Mouse (Mus musculus) ovary, postnatal 36 days (tissue): ENCODE results near the gene Ppp1r27.
"Not testable (repeated sequence)": the region's sequence is repeated elsewhere in the genome, so short reads cannot be mapped to it uniquely, and the experiment has no call there.

Experiments
- DNase-seq: peaks from one replicate; pipeline ENCODE4 v3.0.0; 2022; ENCODE audit warnings: low spot score, mixed read lengths

The Ppp1r27 gene

DNA sequence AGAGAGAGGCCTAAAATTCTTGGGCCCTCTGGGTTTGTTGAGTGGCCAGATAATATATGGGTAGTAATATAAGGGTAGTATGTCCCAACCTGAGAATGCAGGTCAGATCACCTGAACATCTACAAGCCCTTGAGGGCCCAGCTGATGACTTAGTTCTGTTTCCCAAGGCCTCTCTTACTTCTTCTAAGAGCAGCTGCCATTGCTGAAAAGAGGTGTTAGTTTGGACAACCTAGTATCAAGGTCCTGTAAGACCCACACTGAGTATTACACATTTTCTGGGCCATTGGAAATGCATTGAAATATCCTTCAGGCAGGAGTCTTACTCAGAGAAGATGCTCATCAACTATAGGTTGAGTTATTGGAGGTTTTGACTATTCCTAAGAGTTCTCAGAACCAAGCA is 25.0 kb upstream of the Ppp1r27 start:
- DNase-seq: no peak

DNA sequence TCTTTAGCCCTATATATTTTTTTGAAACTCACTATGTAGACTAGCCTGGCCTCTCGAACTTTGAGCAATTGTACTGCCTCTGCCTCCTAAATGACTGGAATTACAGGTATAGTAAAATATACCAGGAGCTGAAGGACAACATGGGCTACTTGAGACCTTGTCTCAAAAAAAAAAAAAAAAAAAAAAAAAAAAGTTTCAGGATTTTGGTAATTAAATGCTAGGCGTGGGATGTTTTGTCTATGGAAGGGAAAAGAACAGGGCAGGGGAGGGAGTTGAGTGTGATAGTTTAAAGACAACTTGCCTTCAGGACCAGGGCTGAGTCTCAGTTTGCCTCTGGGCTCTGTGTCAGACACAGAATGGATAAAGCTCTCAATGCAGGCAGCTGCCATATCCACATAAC is 24.1 kb upstream of the Ppp1r27 start:
- DNase-seq: no peak

DNA sequence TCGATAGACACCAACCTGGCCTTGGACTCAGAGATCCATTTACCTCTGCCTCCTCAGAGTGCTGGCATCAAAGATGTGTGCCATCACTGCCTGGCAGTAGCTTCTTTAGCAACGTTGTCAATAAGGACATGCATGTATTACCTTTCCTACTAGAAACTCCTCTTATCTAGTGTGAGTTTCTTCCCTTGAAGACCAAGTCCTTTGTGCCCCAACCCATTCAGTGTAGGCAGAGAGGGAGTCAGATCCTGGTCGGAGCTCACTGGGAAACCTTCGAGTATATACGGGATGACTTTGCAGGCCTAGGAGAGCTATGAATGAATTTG is 23.3 kb upstream of the Ppp1r27 start:
- no peak for DNase-seq

DNA sequence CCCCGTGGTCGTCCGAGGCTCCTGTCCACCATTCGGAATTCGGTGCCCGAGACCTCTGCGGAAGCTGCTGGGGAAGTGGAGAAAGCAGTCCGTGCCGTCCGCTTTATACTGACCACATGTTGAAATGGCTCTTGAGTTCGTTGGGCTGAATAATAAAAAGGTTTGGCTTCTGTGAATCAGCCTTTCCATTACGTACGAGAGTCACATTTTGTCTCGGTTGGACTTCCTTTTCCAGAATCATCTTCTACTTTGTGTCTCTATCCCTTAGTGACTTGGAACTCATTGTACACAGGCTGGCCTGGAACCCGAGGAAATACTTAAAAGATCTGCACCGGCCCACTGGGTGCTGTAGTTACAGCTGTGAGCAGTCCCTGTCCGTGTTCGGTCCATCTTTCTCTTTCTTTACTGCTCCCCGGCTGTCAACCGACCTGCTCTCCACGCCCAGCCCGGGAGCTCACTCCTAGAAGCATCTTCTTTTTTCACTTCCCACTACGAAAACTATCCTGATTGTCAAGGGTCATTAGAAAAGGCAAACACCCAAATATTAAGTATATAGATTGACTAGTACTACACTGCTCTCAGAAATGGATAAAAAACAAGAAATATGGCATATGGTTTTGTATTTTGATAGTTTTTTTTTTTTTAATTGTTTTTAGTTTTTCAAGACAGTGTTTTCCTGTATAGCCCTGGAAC is 22.8 kb upstream of the Ppp1r27 start:
- no peak for DNase-seq

DNA sequence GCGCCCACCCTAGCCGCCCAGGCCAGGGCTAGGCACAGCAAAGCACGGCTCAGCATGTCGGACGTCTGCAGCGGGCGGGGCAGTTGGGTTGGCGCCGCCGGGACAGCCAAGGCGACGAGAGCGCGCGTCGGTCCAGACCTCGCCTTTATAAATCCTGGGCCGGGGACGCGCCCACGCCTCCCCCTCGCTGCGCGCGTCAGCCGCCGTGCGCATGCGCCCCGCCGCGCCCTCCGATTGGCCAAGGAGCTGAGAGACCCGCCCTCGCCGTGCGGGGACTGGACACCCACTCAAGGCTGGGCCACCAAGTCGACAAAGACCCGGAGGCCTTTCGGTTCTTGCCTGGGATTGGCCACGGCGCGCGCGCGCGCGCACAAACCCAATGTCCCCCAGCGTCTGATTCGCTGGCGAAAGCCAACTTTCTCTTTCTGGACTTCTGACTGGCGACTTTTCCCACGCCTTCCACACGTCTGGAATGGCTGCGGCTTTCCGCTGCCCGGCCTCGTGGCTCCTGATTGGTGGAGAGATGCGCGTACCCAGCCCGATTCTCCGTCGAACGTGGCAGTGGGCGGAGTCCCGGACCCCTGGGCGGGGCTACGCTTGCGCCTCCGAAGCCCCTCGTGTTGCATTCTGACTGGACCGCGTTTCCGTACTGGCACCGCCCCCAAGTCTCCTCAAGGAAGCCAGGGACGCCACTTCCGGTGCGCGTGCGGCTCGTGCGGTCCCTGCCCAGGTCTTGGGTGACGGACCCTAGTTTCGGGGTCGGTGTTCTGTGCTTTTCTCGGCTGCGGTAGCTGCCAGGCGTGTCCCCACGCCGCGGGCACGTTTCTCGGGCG is 22.0 kb upstream of the Ppp1r27 start, which contains the start of gene P4hb:
Gene P4hb, minus strand, starts transcription at position 502 of the 833 bp plus-strand sequence.
- DNase-seq: peak; percentile 100

DNA sequence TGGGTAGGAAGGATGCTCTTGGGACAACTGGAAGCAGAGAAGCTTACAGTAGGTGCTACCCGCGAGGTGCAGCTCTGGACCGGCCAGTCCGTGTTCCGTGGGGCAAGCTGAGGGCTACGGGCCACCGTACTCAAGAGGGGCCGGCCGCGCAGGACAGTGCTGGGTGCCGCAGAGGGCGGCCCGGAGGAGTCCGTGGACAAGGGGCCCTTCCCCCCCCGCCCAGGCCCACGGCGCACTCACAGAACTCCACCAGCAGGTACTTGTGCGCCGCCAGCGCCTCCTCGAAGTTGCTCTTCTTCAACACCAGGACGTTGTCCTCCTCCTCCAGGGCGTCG is 21.5 kb upstream of the Ppp1r27 start:
- no peak for DNase-seq

DNA sequence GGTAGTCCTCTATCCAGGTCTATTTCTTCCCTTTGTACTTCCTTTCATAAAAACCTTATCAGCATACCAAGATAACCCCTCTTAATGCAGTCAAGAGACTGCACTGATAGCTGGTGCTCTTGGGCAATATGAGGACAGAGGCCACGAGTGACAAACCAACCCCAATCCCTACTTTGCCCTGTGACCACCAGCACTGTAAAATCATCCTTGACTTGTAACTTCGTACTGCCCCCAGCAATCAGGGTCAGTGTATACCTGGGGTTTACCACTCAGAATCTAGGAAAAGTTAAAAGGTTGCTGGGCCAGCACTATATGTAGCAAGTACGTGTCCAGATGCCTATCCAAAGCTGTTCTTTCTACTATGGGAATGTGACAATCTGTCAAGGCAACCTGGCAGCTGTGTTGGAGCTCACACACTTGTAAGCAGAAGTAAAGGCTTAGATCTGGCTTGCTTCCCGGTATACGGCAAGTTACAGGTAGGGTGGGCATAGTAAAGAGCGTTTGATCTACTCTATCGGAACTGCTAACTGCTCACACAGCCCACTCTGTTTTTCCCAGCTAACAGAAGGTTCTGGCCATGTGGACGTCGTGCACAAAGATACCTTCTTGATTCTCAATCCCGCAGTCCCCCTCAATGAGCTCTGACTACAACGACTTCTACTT is 21.0 kb upstream of the Ppp1r27 start:
- DNase-seq: no peak

DNA sequence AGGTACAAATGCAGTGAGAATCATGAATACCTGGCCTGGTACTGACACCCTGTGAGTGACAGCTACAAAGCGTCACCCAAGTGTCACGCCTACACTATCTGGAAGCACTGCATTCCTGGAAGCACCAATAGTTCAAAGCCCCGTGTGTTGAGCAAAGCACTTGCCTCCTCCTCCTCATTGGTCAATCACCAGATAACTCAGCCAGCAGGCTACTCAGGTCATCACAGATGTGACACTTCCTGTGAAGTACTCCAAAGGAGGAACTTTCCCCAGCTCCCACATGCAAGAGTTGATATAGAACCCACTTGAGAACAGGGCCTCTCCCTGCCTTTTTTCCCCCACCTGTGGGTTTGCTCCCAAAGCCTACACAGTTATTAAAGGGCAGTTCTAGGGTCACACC is 20.2 kb upstream of the Ppp1r27 start:
- no peak for DNase-seq

DNA sequence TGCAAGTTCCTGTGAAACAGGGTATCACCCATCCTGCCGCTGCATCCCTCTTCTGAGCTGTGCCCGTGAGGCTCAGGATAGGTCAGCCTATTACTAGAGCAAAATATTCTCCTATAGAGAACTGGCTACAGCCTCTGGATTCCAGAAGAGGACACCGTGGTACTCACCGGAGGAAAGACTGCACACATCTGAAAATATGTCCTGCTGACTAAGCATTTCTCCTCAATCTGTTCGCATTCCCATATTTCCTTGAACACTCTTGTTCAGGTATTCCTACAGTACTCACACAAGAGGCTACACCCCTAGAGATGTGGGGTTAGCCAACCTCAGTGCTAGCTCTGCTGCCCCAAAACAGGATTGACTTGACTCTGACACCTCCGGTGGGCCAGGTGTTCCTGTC is 17.4 kb upstream of the Ppp1r27 start:
- no peak for DNase-seq

DNA sequence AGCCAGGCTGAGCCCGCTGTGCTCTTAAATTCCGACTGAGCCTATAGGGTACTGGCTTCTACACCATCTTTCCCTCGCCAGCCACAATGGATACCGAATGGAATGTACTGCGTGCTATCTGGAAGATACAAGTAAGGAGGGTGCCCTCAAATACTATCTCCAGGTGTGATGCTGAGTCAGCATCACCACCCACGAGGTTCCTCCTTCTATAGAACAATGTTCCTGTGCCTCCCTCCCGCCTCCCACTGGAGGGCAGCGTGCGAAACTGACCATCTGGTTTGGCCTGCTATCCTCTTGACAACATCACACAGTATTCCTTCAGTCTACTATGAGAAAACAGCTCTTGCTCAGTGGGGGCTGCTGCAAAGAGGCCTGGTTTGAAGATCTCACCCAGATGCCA is 14.2 kb upstream of the Ppp1r27 start:
- DNase-seq: no peak

DNA sequence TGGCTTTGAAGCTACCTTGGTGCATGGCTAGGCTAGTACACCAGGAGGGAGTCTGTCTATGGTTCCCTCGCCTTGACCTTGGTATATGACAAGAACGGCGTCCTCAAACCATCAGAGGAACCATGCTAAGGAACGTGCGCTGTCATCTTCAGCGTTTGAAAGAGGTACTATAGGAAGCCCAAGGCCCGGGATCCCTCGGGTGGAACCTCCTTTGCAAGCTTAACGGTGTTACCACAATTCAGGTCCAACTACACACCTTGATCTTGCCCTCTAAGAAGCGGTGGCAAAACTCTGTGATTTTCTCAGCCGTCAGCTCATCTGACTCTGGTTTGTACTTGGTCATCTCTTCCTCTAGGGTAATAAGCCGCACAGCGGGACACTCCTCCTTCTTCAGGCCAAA is 12.0 kb upstream of the Ppp1r27 start:
- DNase-seq: no peak

DNA sequence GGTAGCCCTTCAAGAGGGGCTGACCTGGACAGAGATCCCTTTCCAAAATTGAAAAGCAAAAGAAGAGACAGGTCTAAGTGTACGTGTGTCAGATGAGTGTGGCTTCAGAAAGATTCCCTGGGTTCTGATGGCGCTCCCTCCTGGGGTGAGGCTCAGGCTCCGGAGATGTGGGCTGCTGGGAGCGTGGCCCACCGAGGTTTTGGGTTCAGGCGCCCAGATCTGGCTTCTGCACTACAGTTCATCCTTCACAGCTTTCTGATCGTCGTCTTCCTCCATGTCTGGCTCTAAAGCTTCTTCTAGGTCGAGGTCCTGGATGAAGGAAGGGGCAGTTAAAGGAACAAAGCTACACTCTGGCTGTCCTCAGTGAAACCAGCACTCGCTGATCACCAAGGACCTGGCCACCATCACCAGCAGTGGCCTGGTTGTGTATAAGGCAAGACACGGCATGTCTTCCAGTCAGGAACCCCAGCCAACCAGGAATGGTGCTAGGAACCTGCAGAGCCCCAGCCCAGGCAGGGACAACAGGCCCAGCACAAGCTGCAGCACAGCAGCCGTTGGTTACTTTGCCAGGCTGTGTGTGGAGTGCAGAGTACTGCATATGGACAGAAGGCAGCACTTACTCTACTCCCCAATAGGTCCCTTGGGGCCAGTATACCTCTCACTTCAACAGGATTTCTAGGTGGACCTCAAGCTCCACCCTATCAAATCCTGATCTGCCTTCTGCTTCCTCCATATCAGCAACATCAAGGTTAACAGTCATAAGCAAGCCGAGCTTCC is 10.2 kb upstream of the Ppp1r27 start:
- no peak for DNase-seq

DNA sequence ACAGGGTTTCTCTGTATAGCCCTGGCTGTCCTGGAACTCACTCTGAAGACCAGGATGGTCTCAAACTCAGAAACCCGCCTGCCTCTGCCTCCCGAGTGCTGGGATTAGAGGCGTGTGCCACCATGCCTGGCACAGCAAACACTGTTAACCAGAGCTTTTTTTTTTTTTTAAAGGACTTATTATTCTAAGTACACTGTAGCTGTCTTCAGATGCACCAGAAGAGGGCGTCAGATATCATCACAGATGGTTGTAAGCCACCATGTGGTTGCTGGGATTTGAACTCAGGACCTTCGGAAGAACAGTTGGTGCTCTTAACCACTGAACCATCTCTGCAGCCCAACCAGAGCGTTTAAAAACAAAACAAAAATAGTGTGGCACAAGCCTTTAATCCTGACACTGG is 7.9 kb upstream of the Ppp1r27 start:
- not testable (repeated sequence) for DNase-seq

DNA sequence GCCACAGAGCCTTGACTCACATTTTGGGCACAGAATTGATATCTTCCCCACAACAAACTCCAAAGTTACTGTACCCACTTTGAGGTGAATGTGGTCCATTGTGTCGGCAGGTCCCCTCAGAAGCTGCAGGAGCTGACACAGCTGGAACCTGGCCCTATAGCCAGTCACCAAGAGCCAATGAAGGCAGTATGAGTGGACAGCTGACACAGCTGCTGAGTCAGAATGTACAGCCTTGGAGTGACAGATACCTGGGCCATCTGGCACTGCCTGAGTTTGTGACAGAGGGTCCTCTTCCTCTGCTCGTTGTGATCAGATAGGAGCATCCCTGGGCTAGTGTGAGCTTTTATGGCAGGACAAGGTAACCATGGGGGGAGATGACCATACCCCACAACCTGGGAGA is 4.3 kb upstream of the Ppp1r27 start:
- no peak for DNase-seq

DNA sequence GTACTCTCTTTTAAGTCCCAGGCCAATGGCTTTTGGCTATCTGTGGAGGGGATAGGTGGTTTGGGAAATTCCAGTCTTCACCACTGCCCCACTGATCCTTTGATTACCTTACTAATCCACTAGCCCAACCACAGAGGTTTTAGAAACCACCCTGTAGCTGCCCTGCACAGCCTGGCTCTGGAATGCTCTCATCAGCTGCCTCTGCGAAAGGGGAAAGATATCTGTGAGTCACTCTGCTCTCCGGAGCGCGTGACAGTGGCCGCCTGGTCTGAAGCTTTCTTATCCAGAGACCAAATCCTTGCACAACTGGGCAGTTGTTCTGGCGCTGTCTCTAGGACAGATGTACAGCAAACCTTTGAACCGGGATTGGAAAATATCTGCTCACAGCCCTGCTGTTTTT is 3.9 kb upstream of the Ppp1r27 start:
- no peak for DNase-seq

DNA sequence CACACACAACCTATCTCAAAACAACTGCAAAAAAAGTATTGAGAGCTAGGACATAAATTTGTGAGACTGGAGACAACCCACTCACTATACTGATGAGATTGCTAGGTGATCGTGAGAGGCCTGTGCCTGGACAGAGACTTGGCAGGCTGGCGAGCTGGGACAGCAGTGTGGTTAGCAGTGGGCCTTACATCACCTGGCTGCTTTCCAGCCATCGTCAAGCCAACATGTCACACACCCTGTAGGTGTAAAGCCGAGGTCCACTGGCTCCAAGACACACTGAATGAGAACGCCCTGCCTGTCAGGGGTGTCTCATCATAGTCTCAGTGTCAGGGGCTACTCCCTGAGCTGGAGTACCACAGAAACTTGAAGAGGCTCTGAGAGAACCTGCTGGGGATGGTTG is 1.8 kb upstream of the Ppp1r27 start:
- DNase-seq: no peak

DNA sequence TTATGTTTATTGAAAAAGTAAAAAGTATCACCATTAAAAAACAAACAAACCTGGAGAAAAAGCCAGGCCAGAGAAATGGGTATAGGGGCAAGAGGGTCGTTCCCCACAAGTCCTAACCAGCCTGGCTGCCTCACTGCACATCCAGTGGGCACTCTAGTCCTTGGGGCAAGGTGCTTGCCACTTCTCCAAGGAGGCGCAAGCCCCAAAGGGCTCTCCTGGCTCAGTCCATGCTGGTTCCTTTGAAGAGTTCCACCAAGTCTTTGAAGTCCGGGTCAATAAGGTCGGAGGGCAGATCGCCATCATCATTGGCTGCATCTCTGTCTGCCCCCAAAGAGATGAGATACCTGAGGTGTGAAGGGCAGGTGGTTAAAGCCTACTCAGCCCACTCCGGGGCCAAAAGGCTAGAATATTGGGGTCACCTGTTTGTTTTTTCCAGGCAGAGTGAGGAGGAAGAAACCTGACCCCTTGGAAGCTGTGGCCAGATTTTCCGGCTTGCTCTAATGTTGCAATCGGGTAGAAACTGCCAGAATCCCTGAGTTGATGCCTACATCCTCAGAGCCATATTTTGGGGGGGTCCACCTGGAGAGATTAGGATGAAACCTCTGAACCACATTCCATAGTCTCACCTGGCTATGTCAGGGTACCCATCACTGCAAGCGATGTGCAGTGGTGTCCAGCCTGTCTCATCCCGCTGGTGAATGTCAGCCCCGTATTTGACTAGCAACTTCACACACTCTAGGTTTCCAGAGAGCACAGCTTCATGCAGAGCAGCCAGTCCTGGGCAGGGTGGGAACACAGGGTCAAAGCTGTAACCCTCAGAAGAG is 734 bp downstream of the Ppp1r27 start:
- DNase-seq: no peak

DNA sequence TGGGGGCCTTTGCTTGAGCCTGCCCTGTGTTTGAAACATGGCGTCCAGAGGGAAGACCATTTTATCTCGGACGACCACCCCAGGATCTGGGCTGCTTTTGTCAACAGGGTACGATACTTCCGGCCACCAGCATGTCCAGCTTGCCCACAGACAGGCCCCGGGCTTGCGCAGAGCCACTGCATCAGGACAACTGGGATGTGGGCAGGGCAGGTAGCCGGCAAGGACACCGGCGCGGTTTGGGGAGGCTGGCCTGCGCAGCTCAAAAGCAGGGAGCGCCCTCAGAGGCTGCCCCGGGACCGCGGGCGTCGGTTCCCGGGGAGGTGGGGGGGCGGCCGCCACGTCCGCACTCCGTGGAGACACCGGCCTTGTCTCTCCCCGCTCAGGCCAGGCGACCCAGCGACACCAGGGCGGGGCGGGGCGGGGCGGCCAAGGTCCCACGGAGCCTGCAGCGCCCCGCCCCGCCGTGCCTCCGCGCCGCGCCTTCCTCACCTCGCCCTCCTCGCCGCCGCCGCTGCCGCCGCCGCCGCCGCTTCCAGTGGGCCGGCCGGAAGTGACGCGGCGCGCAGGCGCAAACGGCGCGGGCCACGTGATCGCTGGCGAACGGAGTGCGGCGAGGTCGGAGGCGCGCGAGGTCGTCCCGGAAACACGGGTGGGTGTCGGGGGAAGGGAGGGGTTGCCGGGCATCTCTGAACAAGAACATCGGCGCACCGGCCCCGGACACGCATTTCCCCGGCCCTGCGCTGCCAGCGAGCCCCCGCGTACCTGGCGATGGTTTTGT is 1.6 kb downstream of the Ppp1r27 start, which contains the start of gene Mcrip1:
Gene Mcrip1, minus strand, starts transcription at position 560 of the 778 bp plus-strand sequence.
- peak; percentile 94 for DNase-seq

DNA sequence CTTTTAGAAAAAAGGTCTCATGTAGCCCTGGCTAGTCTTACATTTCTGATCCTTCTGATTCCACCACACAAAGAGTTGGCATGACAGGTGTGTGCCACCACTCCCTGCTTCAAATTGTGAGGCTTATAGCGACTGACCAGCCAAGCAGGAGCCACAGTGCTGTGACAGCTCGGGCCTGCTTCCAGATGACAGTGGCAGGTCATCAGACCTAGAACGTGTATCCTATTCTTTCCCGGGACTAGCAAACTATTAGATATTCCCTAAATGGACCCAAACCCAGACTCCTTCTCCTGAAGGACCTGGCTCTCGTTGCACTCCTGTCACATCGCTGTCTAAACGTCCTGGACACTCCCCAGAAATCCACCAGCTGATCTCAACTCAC is 2.2 kb downstream of the Ppp1r27 start:
- no peak for DNase-seq

DNA sequence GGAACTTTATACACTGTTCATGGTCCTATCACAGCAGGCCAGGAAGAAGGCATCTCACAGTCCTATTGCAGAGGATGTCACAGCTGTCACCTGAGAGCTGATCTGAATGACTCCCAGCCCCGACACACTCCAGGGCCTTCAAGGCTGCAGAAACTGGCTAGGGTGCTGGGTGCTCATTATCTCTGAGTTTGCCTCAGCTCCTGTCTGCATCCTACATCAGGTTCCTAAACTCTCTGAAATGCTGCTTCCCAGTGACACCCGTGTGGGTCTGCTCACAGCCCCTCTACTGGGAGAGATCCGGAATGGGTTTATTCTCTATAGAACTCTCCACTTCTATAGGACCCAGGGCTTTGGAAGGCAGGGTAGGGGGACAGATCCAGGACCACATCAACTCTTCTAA is 2.7 kb downstream of the Ppp1r27 start:
- no peak for DNase-seq

DNA sequence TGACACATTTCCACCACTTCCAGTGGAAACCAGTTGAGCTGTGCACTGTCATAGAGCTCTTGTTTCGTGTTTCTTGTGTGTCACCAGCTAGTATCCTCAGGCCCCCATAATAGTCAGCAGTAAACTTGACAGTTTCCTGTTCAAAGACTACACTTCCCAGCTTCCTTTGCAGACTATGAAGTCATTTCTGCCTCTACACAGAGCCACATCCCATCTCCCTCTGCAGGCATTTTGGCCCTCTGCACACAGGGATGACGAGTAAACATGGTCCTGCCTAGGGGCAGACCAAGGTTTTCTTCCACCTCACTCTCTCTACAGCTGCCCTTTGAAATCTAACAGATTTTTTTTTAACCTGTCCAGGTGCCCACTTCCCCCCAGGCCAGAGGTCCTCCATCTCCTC is 3.5 kb downstream of the Ppp1r27 start:
- no peak for DNase-seq
